Mouse (Mus musculus): ENCODE measurements around the gene Pdlim4. TPM values are rescaled to one million over a fixed set of nuclear protein-coding genes. Genes with fewer than 3 reads are reported as not detected.

Gene Pdlim4
- polyA plus RNA-seq, 1 experiment from 2014 or later: 22.6 TPM

GRCm38 (mm10) chr11:54018893-54019732 is 49.7 kb downstream of the Pdlim4 start:
- H3K27me3 ChIP-seq (replicated peaks; ENCODE audit: control insufficient read depth, insufficient read depth, low read length): no peaks in the 10 kb centered on the region
- no peaks in the 10 kb centered on the region for H3K4me1 ChIP-seq (replicated peaks; ENCODE audit: control insufficient read depth, insufficient read depth, low read length)
- no peaks in the 10 kb centered on the region for H3K9me3 ChIP-seq (ENCODE audit: control insufficient read depth)
- H3K36me3 ChIP-seq (ENCODE audit: control insufficient read depth, insufficient read depth): no peaks in the 10 kb centered on the region
- H3K4me2 ChIP-seq (replicated peaks; ENCODE audit: low read depth): no peak overlapping the region
- ATAC-seq: no peak
- 76% methylated on average over 3 of the region's 3 CpGs for WGBS
- no peak overlapping the region for H3K4me3 ChIP-seq (ENCODE audit: low read depth, low read length)
- TF ChIP-seq CTCF (IDR thresholded peaks at IDR 0.05; ENCODE audit: low read depth): no peak
- H3K9ac ChIP-seq (ENCODE audit: low read depth, low read length): no peak overlapping the region
- no peak overlapping the region for H3K27ac ChIP-seq (ENCODE audit: low read depth, low read length)

GRCm38 (mm10) chr11:54017596-54017995 is 51.2 kb downstream of the Pdlim4 start:
- WGBS: 74% methylated on average over 4 of the region's 4 CpGs
- H3K4me1 ChIP-seq (replicated peaks; ENCODE audit: control insufficient read depth, insufficient read depth, low read length): no peaks in the 10 kb centered on the region
- H3K27ac ChIP-seq (ENCODE audit: low read depth, low read length): no peak overlapping the region
- no peak for TF ChIP-seq CTCF (IDR thresholded peaks at IDR 0.05; ENCODE audit: low read depth)
- H3K36me3 ChIP-seq (ENCODE audit: control insufficient read depth, insufficient read depth): no peaks in the 10 kb centered on the region
- no peak overlapping the region for H3K4me3 ChIP-seq (ENCODE audit: low read depth, low read length)
- H3K9me3 ChIP-seq (ENCODE audit: control insufficient read depth): no peaks in the 10 kb centered on the region
- ATAC-seq: no peak
- no peaks in the 10 kb centered on the region for H3K27me3 ChIP-seq (replicated peaks; ENCODE audit: control insufficient read depth, insufficient read depth, low read length)
- no peak overlapping the region for H3K4me2 ChIP-seq (replicated peaks; ENCODE audit: low read depth)
- no peak overlapping the region for H3K9ac ChIP-seq (ENCODE audit: low read depth, low read length)

GRCm38 (mm10) chr11:54016051-54016450 is 52.8 kb downstream of the Pdlim4 start:
- TF ChIP-seq CTCF (IDR thresholded peaks at IDR 0.05; ENCODE audit: low read depth): no peak

GRCm38 (mm10) chr11:54012961-54013360 is 55.9 kb downstream of the Pdlim4 start:
- no peaks in the 10 kb centered on the region for H3K4me1 ChIP-seq (replicated peaks; ENCODE audit: control insufficient read depth, insufficient read depth, low read length)
- no peak overlapping the region for H3K9ac ChIP-seq (ENCODE audit: low read depth, low read length)
- no peaks in the 10 kb centered on the region for H3K9me3 ChIP-seq (ENCODE audit: control insufficient read depth)
- no peaks in the 10 kb centered on the region for H3K36me3 ChIP-seq (ENCODE audit: control insufficient read depth, insufficient read depth)
- H3K27me3 ChIP-seq (replicated peaks; ENCODE audit: control insufficient read depth, insufficient read depth, low read length): no peaks in the 10 kb centered on the region
- WGBS: 85% methylated on average over 5 of the region's 5 CpGs
- no peak for TF ChIP-seq CTCF (IDR thresholded peaks at IDR 0.05; ENCODE audit: low read depth)
- no peak overlapping the region for H3K27ac ChIP-seq (ENCODE audit: low read depth, low read length)
- H3K4me3 ChIP-seq (ENCODE audit: low read depth, low read length): no peak overlapping the region
- ATAC-seq: no peak
- H3K4me2 ChIP-seq (replicated peaks; ENCODE audit: low read depth): no peak overlapping the region

More at GRCm38 (mm10) chr11:54016051-54016450, 52.8 kb downstream of the Pdlim4 start:
- H3K9ac ChIP-seq (ENCODE audit: low read depth, low read length): no peak overlapping the region
- no peak for ATAC-seq
- H3K4me1 ChIP-seq (replicated peaks; ENCODE audit: control insufficient read depth, insufficient read depth, low read length): no peaks in the 10 kb centered on the region
- no peaks in the 10 kb centered on the region for H3K36me3 ChIP-seq (ENCODE audit: control insufficient read depth, insufficient read depth)
- H3K4me2 ChIP-seq (replicated peaks; ENCODE audit: low read depth): no peak overlapping the region
- H3K27ac ChIP-seq (ENCODE audit: low read depth, low read length): no peak overlapping the region
- H3K27me3 ChIP-seq (replicated peaks; ENCODE audit: control insufficient read depth, insufficient read depth, low read length): no peaks in the 10 kb centered on the region
- no peaks in the 10 kb centered on the region for H3K9me3 ChIP-seq (ENCODE audit: control insufficient read depth)
- 72% methylated on average over 8 of the region's 8 CpGs for WGBS
- no peak overlapping the region for H3K4me3 ChIP-seq (ENCODE audit: low read depth, low read length)

- H3K9me3 ChIP-seq (ENCODE audit: control insufficient read depth): no peaks in the 10 kb centered on the region
- TF ChIP-seq CTCF (IDR thresholded peaks at IDR 0.05; ENCODE audit: low read depth): no peak
- H3K4me2 ChIP-seq (replicated peaks; ENCODE audit: low read depth): no peak overlapping the region
- no peak overlapping the region for H3K27ac ChIP-seq (ENCODE audit: low read depth, low read length)
- no peaks in the 10 kb centered on the region for H3K27me3 ChIP-seq (replicated peaks; ENCODE audit: control insufficient read depth, insufficient read depth, low read length)
- H3K9ac ChIP-seq (ENCODE audit: low read depth, low read length): no peak overlapping the region
- WGBS: 56% methylated on average over 2 of the region's 2 CpGs
- H3K4me1 ChIP-seq (replicated peaks; ENCODE audit: control insufficient read depth, insufficient read depth, low read length): no peaks in the 10 kb centered on the region
- H3K36me3 ChIP-seq (ENCODE audit: control insufficient read depth, insufficient read depth): no peaks in the 10 kb centered on the region
- ATAC-seq: no peak
- no peak overlapping the region for H3K4me3 ChIP-seq (ENCODE audit: low read depth, low read length)
Measured at GRCm38 (mm10) chr11:54011255-54011654, 57.6 kb downstream of the Pdlim4 start.

- Histone ChIP-seq H3K27ac (ENCODE audit: low read depth, low read length) (no peak overlapping the region), H3K27me3 (replicated peaks; ENCODE audit: control insufficient read depth, insufficient read depth, low read length) (no peaks in the 10 kb centered on the region), H3K4me2 (replicated peaks; ENCODE audit: low read depth) (no peak overlapping the region), H3K9ac (ENCODE audit: low read depth, low read length) (no peak overlapping the region), H3K4me1 (replicated peaks; ENCODE audit: control insufficient read depth, insufficient read depth, low read length) (no peaks in the 10 kb centered on the region), H3K4me3 (ENCODE audit: low read depth, low read length) (no peak overlapping the region), H3K36me3 (ENCODE audit: control insufficient read depth, insufficient read depth) (no peaks in the 10 kb centered on the region), H3K9me3 (ENCODE audit: control insufficient read depth) (no peaks in the 10 kb centered on the region)
- ATAC-seq: no peak
- no peak for TF ChIP-seq CTCF (IDR thresholded peaks at IDR 0.05; ENCODE audit: low read depth)
- 78% methylated on average over 10 of the region's 10 CpGs for WGBS
Measured at GRCm38 (mm10) chr11:54008416-54008920, 60.3 kb downstream of the Pdlim4 start.
